Mouse (Mus musculus) left cerebral cortex, postnatal 4 days (tissue): ENCODE data around the gene Ankfn1. TPM values are rescaled to one million over a fixed set of nuclear protein-coding genes. Genes with fewer than 3 reads are reported as not detected.

Experiments
- DNase-seq: peaks from one replicate; pipeline ENCODE4 v3.0.0-alpha.2; 2022
- intact Hi-C: fragments of 180-260 bp; cut with DNase I; formaldehyde crosslinking; loops from one replicate; pipeline ENCODE4 v1.15.1; 2025
- total RNA-seq, 2 experiments: library from RNA; stranded (reverse); gene quantifications; 2 replicates each; pipeline ENCODE4 v1.2.3; 2021

Gene Ankfn1
- total RNA-seq, 2 experiments from 2014 or later = 6.7 to 11.2 TPM

GRCm38 (mm10) chr11:89476927-89477326 lies 300.5 kb downstream of the Ankfn1 start:
- intact Hi-C loops = no loop called here
- no peak for DNase-seq

GRCm38 (mm10) chr11:89476047-89476446 lies 301.4 kb downstream of the Ankfn1 start:
- intact Hi-C loops = no loop called here
- no peak for DNase-seq

- DNase-seq = no peak
- intact Hi-C loops = no loop called here
Observed at GRCm38 (mm10) chr11:89472871-89473270, 304.6 kb downstream of the Ankfn1 start.

DNA sequence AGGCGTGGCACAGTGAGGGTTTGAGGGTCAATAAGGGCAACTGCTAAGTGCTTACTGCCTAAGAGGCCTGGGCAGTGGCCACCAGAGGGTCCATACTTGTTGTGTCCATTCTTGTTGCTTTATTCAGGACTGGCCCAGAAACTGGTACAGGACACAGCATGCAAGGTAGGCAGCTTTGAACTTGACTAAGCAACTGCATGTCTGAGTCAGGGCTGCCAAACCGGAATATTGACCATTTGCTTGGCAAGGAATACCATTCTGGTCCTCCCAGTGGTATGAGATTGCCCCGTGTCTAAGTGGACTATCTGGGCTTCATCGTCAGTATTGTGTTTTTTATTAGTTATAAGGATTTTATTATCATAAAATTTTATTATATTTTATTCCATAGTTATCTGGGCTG lies 312.1 kb downstream of the Ankfn1 start:
- DNase-seq = no peak
- intact Hi-C loops = no loop called here

GRCm38 (mm10) chr11:89462216-89462615 lies 315.2 kb downstream of the Ankfn1 start:
- DNase-seq = no peak
- intact Hi-C loops = no loop called here

GRCm38 (mm10) chr11:89459437-89459836 lies 318.0 kb downstream of the Ankfn1 start:
- intact Hi-C loops = no loop called here
- DNase-seq = no peak

DNA sequence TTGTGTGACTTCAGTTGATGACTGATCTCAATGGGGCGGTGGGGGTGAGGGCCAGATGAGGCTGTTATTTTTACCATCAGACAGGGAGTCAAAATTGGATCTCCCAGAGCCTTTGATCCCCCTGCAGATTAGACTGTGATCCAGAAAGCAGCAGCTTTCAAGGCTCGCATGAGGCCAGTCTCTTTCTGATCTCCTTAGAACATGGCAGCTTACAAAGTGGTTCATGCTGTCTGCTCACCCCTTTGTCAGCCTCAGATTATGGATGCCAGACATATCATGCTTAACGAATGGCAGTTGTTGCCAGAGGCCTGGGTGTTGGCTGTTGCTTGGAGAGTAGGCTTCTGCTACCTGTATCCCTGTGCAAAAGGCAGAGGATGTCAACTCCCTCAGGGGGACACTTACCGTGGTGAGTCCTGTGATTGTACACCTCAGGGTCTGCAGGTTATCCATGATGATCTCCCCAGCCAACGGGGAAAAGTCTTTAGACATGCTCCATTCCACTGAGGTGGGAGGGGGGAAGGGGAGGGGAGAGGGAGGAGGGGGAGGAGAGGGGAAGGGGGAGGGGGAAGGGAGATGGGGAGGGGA lies 321.7 kb downstream of the Ankfn1 start:
- no peak for DNase-seq
- intact Hi-C loops = no loop called here

DNA sequence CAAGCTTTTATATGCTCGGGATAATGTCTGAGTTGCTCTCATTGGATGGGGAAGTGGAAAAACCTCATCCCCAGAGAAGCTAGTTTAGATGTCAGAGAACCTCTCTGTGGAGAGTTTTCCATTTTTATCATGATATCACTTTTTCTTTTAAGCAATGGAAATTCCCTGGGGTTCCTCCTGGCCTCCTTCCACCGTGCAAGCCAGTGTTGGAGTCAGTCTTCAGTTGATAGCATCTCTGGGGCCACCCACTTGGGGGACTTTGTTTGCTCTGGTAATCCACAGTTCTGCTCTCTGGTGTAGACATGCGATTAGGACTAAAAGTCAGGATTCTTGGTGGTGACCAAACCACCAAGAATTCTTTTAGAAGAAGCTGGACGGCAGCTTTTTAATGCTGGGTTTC lies 322.8 kb downstream of the Ankfn1 start:
- intact Hi-C loops = no loop called here
- no peak for DNase-seq

GRCm38 (mm10) chr11:89452862-89453261 lies 324.6 kb downstream of the Ankfn1 start:
- DNase-seq = peak; percentile 89

DNA sequence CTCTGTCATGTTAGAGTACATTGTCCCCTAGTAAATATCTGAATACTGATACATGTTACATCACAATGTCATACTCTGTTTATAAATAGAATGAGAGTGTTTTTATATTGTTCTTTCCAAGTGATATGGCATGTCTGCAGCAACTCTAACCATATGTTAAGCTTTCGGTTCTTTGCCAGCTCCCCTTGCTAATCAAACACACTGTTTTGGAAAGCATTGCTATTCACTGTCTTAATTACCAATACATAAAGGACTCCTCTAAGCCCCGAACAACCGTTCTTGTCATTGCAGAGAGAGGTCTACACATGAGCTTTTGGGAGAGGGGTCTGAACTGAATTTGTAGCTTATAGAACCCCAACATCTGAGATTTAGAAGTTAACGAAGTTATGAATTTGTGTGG lies 327.0 kb downstream of the Ankfn1 start:
- DNase-seq = no peak
- intact Hi-C loops = no loop called here

More at GRCm38 (mm10) chr11:89452862-89453261, 324.6 kb downstream of the Ankfn1 start:
- intact Hi-C loops = no loop called here

GRCm38 (mm10) chr11:89448986-89449385 lies 328.5 kb downstream of the Ankfn1 start:
- intact Hi-C loops = no loop called here
- DNase-seq = no peak

DNA sequence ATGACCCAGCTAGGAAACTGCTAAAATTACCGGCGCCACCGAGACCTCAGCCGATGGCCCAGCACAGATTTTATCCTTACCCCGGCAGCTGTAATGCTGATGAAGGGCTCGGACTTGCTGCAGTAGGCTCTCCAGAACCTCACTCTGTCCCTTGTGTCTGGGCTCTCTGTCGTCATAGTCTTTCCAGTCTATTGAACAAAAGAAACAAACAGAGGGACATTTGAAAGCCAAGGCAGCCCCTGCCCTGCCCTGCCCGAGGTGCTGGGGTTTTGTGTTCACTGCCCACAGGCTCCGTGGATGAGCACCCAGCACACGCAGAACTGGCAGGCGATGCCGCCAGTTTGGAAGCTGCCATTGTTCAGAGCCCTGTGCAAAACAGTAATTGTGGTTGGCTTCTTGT lies 330.0 kb downstream of the Ankfn1 start:
- DNase-seq = no peak
- intact Hi-C loops = no loop called here

DNA sequence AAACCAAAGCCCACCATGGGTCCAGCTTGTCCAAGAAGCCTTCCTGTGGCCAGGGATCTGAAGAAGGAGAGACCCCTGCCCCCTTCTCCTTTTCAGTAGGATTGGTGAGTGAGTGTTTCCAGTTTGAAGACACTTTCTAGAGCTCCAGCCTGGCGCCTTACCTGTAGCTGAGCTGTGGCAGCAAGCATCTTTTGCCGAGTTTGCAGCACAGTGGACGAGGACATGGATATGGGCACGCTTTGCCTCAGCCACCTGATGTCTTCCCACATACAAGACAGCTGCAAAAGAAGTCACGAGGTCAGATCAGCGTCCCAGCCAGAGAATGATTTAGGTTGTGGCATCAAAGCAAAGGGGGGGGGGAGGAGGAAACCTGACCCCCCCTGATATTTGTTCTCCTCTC lies 336.9 kb downstream of the Ankfn1 start:
- DNase-seq = no peak
- intact Hi-C loops = no loop called here

GRCm38 (mm10) chr11:89424358-89424757 lies 353.1 kb downstream of the Ankfn1 start:
- peak; percentile 12 for DNase-seq
- intact Hi-C loops = no loop called here

DNA sequence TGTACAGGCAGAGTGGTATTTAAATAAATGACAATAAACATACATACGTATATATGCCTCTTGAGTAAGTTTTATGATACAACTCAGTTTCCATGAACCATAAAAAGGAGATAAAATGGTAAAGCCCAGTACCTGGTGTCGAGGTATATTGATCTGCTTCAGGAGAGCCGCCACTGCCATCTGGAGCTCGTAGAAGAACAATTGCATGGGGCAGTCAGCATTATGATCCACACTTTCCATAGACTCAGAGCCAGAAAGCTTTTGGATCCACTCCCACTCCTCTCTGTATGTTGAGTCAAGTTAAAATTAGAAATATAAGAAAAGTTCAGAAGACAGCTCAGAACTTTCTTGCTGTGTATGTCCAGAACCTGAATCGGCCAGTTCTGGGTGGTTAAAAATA lies 354.8 kb downstream of the Ankfn1 start:
- intact Hi-C loops = no loop called here
- DNase-seq = no peak

DNA sequence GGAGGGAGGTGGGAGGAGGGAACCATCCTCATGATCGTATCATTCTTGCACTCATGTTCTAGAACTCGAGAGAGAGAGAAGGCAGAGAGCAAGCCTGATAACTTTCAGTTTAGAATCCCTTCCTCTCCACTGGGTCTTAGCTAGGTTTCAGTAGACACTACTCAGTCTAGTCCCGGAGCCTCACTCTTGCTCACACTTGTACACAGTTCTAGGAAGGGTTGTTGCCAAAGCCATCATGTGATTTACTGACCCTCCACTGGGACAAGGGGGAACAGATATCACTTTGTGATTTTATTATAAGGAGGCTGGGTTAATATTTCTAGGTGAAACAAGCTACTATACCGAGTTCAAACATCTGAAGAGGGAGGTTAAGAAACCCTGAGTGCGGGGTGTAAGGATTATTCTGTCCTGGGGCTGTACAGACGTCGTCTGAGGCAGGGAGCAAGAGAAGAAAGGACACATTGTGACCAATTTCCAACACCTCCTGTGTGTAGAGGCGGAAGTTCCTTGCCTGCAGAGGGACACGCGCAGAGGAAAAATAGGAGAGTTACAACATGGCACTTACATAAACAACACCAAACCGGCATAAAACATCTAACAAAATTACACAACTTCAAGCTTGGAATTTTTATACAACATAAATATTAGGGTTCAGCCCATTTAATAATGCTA lies 356.6 kb downstream of the Ankfn1 start:
- no peak for DNase-seq
- intact Hi-C loops = no loop called here

- no peak for DNase-seq
- intact Hi-C loops = no loop called here
Observed at GRCm38 (mm10) chr11:89419863-89420262, 357.6 kb downstream of the Ankfn1 start.

DNA sequence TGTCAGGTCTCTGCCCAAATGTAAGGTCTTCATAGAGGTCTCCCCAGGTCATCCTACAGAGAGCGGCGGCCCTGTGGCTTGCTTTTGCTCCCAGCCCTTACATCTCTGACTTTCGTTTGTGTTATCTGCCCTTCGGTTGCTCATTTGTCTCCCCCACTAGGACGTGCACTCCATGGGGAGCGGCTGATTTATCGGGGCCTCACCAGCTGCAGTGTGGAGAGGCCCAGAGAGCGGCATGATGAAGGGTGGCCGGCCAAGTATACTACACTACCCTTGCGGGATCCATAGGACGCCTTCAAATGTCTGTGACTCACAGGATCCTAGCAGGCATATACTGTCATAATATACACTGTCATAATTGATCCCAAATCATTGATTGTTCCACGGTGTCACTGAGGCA lies 358.8 kb downstream of the Ankfn1 start:
- DNase-seq = no peak
- intact Hi-C loops = no loop called here

- intact Hi-C loops = no loop called here
- DNase-seq = no peak
Observed at GRCm38 (mm10) chr11:89416769-89417168, 360.7 kb downstream of the Ankfn1 start.

GRCm38 (mm10) chr11:89408774-89409173 lies 368.7 kb downstream of the Ankfn1 start:
- DNase-seq = no peak
- intact Hi-C loops = no loop called here

DNA sequence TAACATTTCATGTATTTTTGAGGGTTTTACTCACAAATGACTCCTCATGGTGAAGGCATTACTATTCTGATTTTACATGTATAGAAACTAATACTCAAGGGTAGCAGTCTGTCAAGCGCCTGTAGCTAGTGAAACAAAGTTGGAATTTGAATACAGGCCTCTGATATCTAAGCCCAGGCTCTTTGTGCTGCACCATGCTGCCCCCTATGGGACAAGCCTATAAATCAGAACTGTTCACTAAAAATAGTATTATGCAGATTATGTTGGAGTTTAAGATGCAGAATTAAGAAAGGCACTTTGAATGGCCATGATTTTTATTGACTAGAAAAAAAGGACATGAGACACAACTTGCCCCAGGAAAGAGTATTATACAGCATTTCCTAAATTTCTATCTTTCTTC lies 373.0 kb downstream of the Ankfn1 start:
- intact Hi-C loops = no loop called here
- DNase-seq = no peak

DNA sequence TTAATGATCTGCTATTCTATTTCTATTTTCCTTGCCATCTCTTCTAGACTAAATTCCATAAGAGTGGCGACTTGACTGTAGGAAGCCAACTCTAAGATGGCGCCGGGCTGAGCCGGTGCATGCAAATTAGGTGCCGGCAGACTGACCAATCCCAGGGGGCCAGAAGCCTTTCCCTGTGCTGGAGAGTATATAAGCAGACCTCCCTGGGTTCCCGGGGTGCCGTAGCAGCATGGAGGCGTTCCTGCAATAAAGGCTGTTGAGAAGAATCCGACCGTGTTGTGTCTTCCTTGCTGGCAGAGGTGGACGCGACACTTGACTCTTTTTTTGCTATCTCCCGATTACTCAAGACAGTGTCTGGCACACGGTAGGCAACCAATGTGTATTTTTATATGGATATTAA lies 374.0 kb downstream of the Ankfn1 start:
- intact Hi-C loops = no loop called here

DNA sequence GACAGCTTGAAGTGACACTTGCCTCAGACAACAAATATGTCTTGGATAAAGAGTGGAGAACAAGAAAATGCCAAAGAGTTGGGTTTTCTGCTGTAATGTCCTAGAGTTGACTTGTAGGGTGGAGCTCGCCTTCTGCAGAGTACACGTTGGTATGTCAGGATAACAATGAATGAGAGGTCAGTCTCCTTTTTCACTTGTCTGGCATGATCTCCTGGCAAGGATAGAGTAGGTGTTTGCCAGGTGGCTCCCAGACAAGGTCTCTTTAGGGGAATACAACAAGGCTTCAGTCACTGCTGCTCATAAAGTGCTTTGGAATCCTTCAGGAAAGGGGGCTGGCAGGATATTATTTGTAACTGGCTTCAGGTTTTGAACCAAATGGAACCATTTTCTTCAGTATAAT lies 388.6 kb downstream of the Ankfn1 start:
- no peak for DNase-seq
- intact Hi-C loops = no loop called here

More for the DNA sequence above, 374.0 kb downstream of the Ankfn1 start:
- DNase-seq = no peak
